Mouse (Mus musculus) adrenal gland, postnatal 10 days (tissue): ENCODE data around the gene Fbp2. TPM values are rescaled to one million over a fixed set of nuclear protein-coding genes. Genes with fewer than 3 reads are reported as not detected.

ENCODE experiments used
- DNase-seq: peaks from one replicate; pipeline ENCODE4 v3.0.0; 2021; ENCODE audit warnings: mixed read lengths
- long read RNA-seq, 2 experiments: library from polyadenylated mRNA; stranded (forward); transcript quantifications; one replicate each; pipeline ENCODE4 v2.0.0; 2021
- total RNA-seq, 2 experiments: library from RNA; stranded (reverse); gene quantifications; 2 replicates each; pipeline ENCODE4 v1.2.3; 2021

The Fbp2 gene
- 10 to 100 TPM in 1 of 2 experiments, 1 to 10 TPM in 1; 9.1 to 29.7 TPM for total RNA-seq
- long read RNA-seq, experiment 1, transcript Fbp2-201 (7 exons, 1,354 nt): major isoform, 12 of 17 reads
- long read RNA-seq, experiment 1, partial matches to known transcripts: 1 of 17 reads
- long read RNA-seq, experiment 1, other reads (novel, unspliced or antisense): 4 of 17 reads
- long read RNA-seq, experiment 2, transcript Fbp2-201 (7 exons, 1,354 nt): major isoform, 9 of 14 reads
- long read RNA-seq, experiment 2, partial matches to known transcripts: 1 of 14 reads
- long read RNA-seq, experiment 2, other reads (novel, unspliced or antisense): 4 of 14 reads

GRCm38 (mm10) chr13:62857941-62858915 lies at the start of gene Fbp2:
Fbp2 (minus strand) TSS chr13:62858422.
- DNase-seq: peak; percentile 19

GRCm38 (mm10) chr13:62907527-62908162 lies 49.4 kb upstream of the Fbp2 start:
- no peak for DNase-seq

- no peak for DNase-seq
Observed at GRCm38 (mm10) chr13:62901139-62901538, 42.9 kb upstream of the Fbp2 start.

- no peak for DNase-seq
Observed at GRCm38 (mm10) chr13:62897927-62898646, 39.9 kb upstream of the Fbp2 start.

GRCm38 (mm10) chr13:62893044-62893842 lies 35.0 kb upstream of the Fbp2 start:
- no peak for DNase-seq

- DNase-seq: no peak
Observed at GRCm38 (mm10) chr13:62889311-62889710, 31.1 kb upstream of the Fbp2 start.

- peak; percentile 25 for DNase-seq
Observed at GRCm38 (mm10) chr13:62887712-62888441, 29.7 kb upstream of the Fbp2 start, which contains the start of gene Fbp1. Fbp1 (minus strand) TSS chr13:62888282.

GRCm38 (mm10) chr13:62884536-62884935 lies 26.3 kb upstream of the Fbp2 start:
- no peak for DNase-seq

- DNase-seq: no peak
Observed at GRCm38 (mm10) chr13:62883925-62884324, 25.7 kb upstream of the Fbp2 start.

GRCm38 (mm10) chr13:62883436-62883835 lies 25.2 kb upstream of the Fbp2 start:
- peak; percentile 44 for DNase-seq

GRCm38 (mm10) chr13:62882856-62883255 lies 24.6 kb upstream of the Fbp2 start:
- no peak for DNase-seq

GRCm38 (mm10) chr13:62881336-62881735 lies 23.1 kb upstream of the Fbp2 start:
- peak; percentile 44 for DNase-seq

- DNase-seq: no peak
Observed at GRCm38 (mm10) chr13:62879831-62880615, 21.8 kb upstream of the Fbp2 start.

GRCm38 (mm10) chr13:62879411-62879810 lies 21.2 kb upstream of the Fbp2 start:
- no peak for DNase-seq

GRCm38 (mm10) chr13:62877247-62877646 lies 19.0 kb upstream of the Fbp2 start:
- peak; percentile 24 for DNase-seq

- DNase-seq: no peak
Observed at GRCm38 (mm10) chr13:62876111-62876510, 17.9 kb upstream of the Fbp2 start.

- DNase-seq: no peak
Observed at GRCm38 (mm10) chr13:62872252-62872651, 14.0 kb upstream of the Fbp2 start.

GRCm38 (mm10) chr13:62870605-62871004 lies 12.4 kb upstream of the Fbp2 start:
- no peak for DNase-seq

GRCm38 (mm10) chr13:62866817-62867216 lies 8.6 kb upstream of the Fbp2 start:
- no peak for DNase-seq
